Mouse (Mus musculus): Measurements from ENCODE around the gene Myt1l. TPM values are rescaled to one million over a fixed set of nuclear protein-coding genes. Genes with fewer than 3 reads are reported as not detected.

Myt1l gene
- polyA plus RNA-seq (2012; rRNA removed), result 59.2 and 63.5 TPM in 2 replicates

GRCm38 (mm10) chr12:29528031-29528771 is at the start of gene Myt1l:
Myt1l (plus strand) TSS chr12:29528384.

GRCm38 (mm10) chr12:29937308-29937707 is 409.1 kb downstream of the Myt1l start, which contains the start of gene Pxdn:
Pxdn (plus strand) TSS chr12:29937608.

Measured in central nervous system, embryonic 14 days (tissue).